Mouse (Mus musculus) intestine, postnatal 0 days (tissue): ENCODE data around the gene Plin1. TPM values are rescaled to one million over a fixed set of nuclear protein-coding genes. Genes with fewer than 3 reads are reported as not detected.

ENCODE experiments used
- ATAC-seq: fragments of 200-750 bp; cut with Nextera tagmentation; 2 replicates; pipeline ENCODE4 v1.8.0; 2017; ENCODE audit warnings: mild to moderate bottlenecking, moderate TSS enrichment, moderate library complexity
- H3K27ac ChIP-seq: fragments of 300-500 bp; sonication (generic); 2 replicates; pipeline ENCODE4 v1.5.1; 2014; ENCODE audit warnings: mild to moderate bottlenecking, low read depth, low read length, moderate library complexity
- H3K27me3 ChIP-seq: fragments of 300-500 bp; sonication (generic); replicated peaks from 2 replicates; pipeline ENCODE4 v1.6.1; 2014; ENCODE audit warnings: low read length, mixed read lengths; ENCODE audit not compliant: control insufficient read depth, insufficient read depth
- H3K36me3 ChIP-seq: fragments of 300-500 bp; sonication (generic); 2 replicates; pipeline ENCODE4 v1.6.1; 2014; ENCODE audit warnings: mild to moderate bottlenecking, moderate library complexity; ENCODE audit not compliant: control insufficient read depth, insufficient read depth
- H3K4me1 ChIP-seq: fragments of 300-500 bp; sonication (generic); replicated peaks from 2 replicates; pipeline ENCODE4 v1.6.1; 2014; ENCODE audit warnings: antibody characterized with exemption, low read length, mixed read lengths; ENCODE audit not compliant: control insufficient read depth, insufficient read depth
- H3K4me2 ChIP-seq: fragments of 300-500 bp; sonication (generic); replicated peaks from 2 replicates; pipeline ENCODE4 v1.6.1; 2014; ENCODE audit warnings: low read depth, mild to moderate bottlenecking, moderate library complexity
- H3K4me3 ChIP-seq: fragments of 300-500 bp; sonication (generic); 2 replicates; pipeline ENCODE4 v1.5.1; 2014; ENCODE audit warnings: low read depth, low read length
- H3K9ac ChIP-seq: fragments of 300-500 bp; sonication (generic); 2 replicates; pipeline ENCODE4 v1.6.1; 2014; ENCODE audit warnings: mild to moderate bottlenecking, low read depth, low read length
- H3K9me3 ChIP-seq: fragments of 300-500 bp; sonication (generic); 2 replicates; pipeline ENCODE4 v1.6.1; 2016; ENCODE audit warnings: mixed run types; ENCODE audit not compliant: control insufficient read depth
- CTCF ChIP-seq: sonication (generic); IDR thresholded peaks from 2 replicates; pipeline ENCODE4 v1.5.1; 2016; ENCODE audit warnings: low read depth, mild to moderate bottlenecking, control low read depth, antibody characterized with exemption, moderate library complexity
- WGBS: fragments of 180-500 bp; shearing (Covaris S2); extraction: QIAGEN DNeasy Blood & Tissue Kit; methylation state at CpG from one replicate; pipeline ENCODE4 v1.1.7; 2014; 5-methylcytosine and 5-hydroxymethylcytosine counted together
- polyA plus RNA-seq: library from polyadenylated mRNA; unstranded; fragments of >200 nt; fragmentation: Nextera tagmentation; extraction: Ambion mirVana; gene quantifications from 2 replicates; pipeline ENCODE4 v1.2.1, GENCODE M21; 2015

Plin1 gene
- polyA plus RNA-seq, 1 experiment from 2014 or later = not detected

GRCm38 (mm10) chr7:79756334-79756733 lies 23.6 kb upstream of the Plin1 start:
- WGBS = 46% methylated on average over 2 of the region's 2 CpGs
- TF ChIP-seq CTCF = peak; percentile 38
- H3K4me1 ChIP-seq = no peaks in the 10 kb centered on the region
- H3K27ac ChIP-seq = no peak overlapping the region
- no peak overlapping the region for H3K4me2 ChIP-seq
- no peaks in the 10 kb centered on the region for H3K36me3 ChIP-seq
- no peaks in the 10 kb centered on the region for H3K27me3 ChIP-seq
- H3K9ac ChIP-seq = no peak overlapping the region
- no peaks in the 10 kb centered on the region for H3K9me3 ChIP-seq
- no peak for ATAC-seq
- no peak overlapping the region for H3K4me3 ChIP-seq

DNA sequence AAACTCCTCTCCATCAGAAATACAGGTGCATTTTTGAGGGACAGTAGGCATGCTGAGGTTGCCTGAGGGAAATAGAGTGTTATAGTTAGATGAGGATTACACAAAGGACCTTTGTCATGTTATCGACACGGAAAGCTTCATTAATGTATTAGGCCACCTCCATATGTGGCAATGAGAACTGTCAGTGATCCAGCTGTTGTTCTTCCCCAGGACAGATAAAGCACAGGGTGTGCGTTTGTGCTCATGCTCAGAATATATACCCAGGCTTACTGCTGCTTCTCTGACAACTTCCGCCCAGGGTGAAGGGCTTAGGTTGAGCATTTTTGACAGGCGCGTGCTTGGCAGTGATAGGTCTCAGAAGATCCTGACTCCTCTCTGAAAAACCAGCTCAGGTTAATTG lies 16.8 kb upstream of the Plin1 start:
- no peak overlapping the region for H3K27ac ChIP-seq
- no peaks in the 10 kb centered on the region for H3K27me3 ChIP-seq
- no peak for TF ChIP-seq CTCF
- WGBS = 80% methylated on average over 6 of the region's 6 CpGs
- H3K4me2 ChIP-seq = no peak overlapping the region
- no peaks in the 10 kb centered on the region for H3K9me3 ChIP-seq
- no peak overlapping the region for H3K4me3 ChIP-seq
- H3K9ac ChIP-seq = no peak overlapping the region
- no peaks in the 10 kb centered on the region for H3K36me3 ChIP-seq
- H3K4me1 ChIP-seq = no peaks in the 10 kb centered on the region
- ATAC-seq = no peak

DNA sequence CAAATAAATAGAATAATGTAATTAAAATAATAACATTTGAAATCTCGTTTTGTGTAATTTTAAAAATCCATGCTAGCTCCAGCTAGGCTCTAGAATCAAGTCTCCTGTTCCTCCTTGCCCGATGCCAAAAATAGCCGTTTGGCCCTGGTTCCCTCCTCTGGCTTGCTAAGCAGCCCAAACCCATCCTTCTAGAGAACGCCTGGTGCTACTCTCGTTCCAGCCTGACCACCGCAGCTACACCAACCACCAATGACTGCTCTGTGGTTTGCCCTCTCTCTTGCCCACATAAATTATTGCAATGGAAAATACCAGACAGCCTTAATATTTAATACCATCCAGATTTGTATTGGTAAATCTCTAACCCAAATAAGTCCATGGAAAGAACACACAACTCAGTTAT lies 15.0 kb upstream of the Plin1 start:
- Histone ChIP-seq H3K36me3 (no peaks in the 10 kb centered on the region), H3K4me2 (no peak overlapping the region), H3K27me3 (no peaks in the 10 kb centered on the region), H3K4me1 (peaks cover 4% of the 10 kb centered on the region; the same call in 1 of the 2 replicates), H3K27ac (no peak overlapping the region), H3K9me3 (no peaks in the 10 kb centered on the region), H3K9ac (no peak overlapping the region), H3K4me3 (no peak overlapping the region)
- 82% methylated on average over 6 of the region's 6 CpGs for WGBS
- TF ChIP-seq CTCF = no peak
- no peak for ATAC-seq

GRCm38 (mm10) chr7:79744585-79744984 lies 11.9 kb upstream of the Plin1 start:
- Histone ChIP-seq H3K36me3 (0 out of 2 replicates have a peak, but pooled peaks cover 3% of the 10 kb centered on the region), H3K9ac (no peak overlapping the region), H3K4me3 (no peak overlapping the region), H3K4me1 (peaks cover 4% of the 10 kb centered on the region; the same call in 1 of the 2 replicates), H3K27ac (no peak overlapping the region), H3K4me2 (no peak overlapping the region), H3K9me3 (no peaks in the 10 kb centered on the region), H3K27me3 (no peaks in the 10 kb centered on the region)
- no peak for ATAC-seq
- WGBS = 81% methylated on average over 5 of the region's 5 CpGs
- TF ChIP-seq CTCF = no peak

- H3K4me2 ChIP-seq = no peak overlapping the region
- H3K9me3 ChIP-seq = no peaks in the 10 kb centered on the region
- no peak overlapping the region for H3K4me3 ChIP-seq
- H3K36me3 ChIP-seq = peaks cover 4% of the 10 kb centered on the region; the same call in 1 of the 2 replicates
- H3K9ac ChIP-seq = no peak overlapping the region
- TF ChIP-seq CTCF = no peak
- no peak overlapping the region for H3K27ac ChIP-seq
- 88% methylated on average over 9 of the region's 9 CpGs for WGBS
- H3K27me3 ChIP-seq = no peaks in the 10 kb centered on the region
- H3K4me1 ChIP-seq = peaks cover 4% of the 10 kb centered on the region; the same call in 1 of the 2 replicates
- ATAC-seq = no peak
Measured at GRCm38 (mm10) chr7:79744051-79744450, 11.3 kb upstream of the Plin1 start.

- peaks cover 4% of the 10 kb centered on the region; the same call in 1 of the 2 replicates for H3K4me1 ChIP-seq
- no peaks in the 10 kb centered on the region for H3K9me3 ChIP-seq
- WGBS = 3% methylated on average over 46 of the region's 46 CpGs
- peak within 1 kb of the TSS; percentile 75 for H3K4me3 ChIP-seq
- H3K27me3 ChIP-seq = no peaks in the 10 kb centered on the region
- H3K27ac ChIP-seq = no peak within 1 kb of the TSS
- peaks cover 14% of the 10 kb centered on the region for H3K36me3 ChIP-seq
- H3K9ac ChIP-seq = peak within 1 kb of the TSS; percentile 78
- H3K4me2 ChIP-seq = peak within 1 kb of the TSS; percentile 99
- ATAC-seq = peak; percentile 80
- TF ChIP-seq CTCF = peak; percentile 13; the same call in 1 of the 2 replicates
Measured at GRCm38 (mm10) chr7:79742659-79743536, 10.2 kb upstream of the Plin1 start, which contains the start of the genes Pex11a and Wdr93. Pex11a (minus strand) TSS chr7:79743131. Wdr93 (plus strand) TSS chr7:79743163.
